Mouse (Mus musculus): ENCODE results near the gene Sepsecs. TPM values are rescaled to one million over a fixed set of nuclear protein-coding genes. Genes with fewer than 3 reads are reported as not detected.

Sepsecs gene
- polyA plus RNA-seq, 1 experiment from 2014 or later: 8.0 TPM

DNA sequence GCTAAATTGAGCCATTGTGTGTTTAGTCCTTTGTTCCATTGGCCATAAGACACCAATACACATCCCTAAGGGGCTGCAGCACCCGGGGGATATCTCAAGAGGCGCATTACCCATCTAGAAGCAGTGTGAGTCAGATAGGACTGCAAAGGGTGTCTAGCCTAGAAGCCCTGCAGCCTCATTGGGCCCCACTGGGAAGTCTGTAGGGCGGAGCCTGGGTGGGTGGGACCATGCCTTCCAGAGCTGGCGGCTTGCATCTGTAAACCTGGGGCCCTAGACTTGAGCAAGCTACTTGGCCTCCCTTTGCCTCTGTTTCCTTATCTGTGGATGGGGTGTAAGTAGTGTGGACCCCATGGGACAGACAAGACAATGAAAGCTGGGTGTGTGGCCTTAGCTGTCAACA, 54.8 kb downstream of the Sepsecs start:
- no peaks in the 10 kb centered on the region for H3K4me1 ChIP-seq (ENCODE audit: control insufficient read depth, insufficient read depth, low read length)
- no peaks in the 10 kb centered on the region for H3K27me3 ChIP-seq (ENCODE audit: control insufficient read depth, insufficient read depth, low read length)
- no peaks in the 10 kb centered on the region for H3K9me3 ChIP-seq (replicated peaks; ENCODE audit: control insufficient read depth, low read length)
- H3K27ac ChIP-seq (replicated peaks; ENCODE audit: low read depth, low read length): no peak overlapping the region
- no peak for DNase-seq (ENCODE audit: low spot score)
- WGBS: 78% methylated on average over 4 of the region's 4 CpGs
- H3K9ac ChIP-seq (replicated peaks; ENCODE audit: low read length): no peak overlapping the region
- H3K4me2 ChIP-seq (ENCODE audit: low read depth, low read length): no peak overlapping the region
- no peaks in the 10 kb centered on the region for H3K36me3 ChIP-seq (replicated peaks; ENCODE audit: control insufficient read depth, insufficient read depth, low read depth, low read length)
- no peak for ATAC-seq (replicated peaks; ENCODE audit: insufficient number of reproducible peaks, low FRiP score, low TSS enrichment, low read depth)
- no peak overlapping the region for H3K4me3 ChIP-seq (ENCODE audit: low read depth, low read length)

DNA sequence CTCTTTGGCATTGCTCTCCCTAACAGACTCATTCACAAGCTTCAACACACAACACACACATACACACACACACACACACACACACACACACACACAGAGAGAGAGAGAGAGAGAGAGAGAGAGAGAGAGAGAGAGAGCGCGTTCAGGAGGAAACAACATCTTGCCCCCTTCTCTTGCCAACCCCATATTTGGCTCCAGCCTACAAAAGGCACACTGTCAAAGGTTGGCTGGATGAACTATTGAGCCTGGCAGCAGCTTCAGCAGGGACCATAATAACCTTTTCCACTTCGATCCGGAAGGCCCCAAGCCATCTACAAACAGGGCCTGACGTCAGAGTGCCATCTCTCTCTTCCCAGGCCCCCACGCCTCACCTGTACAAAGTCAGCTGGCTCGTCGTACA, 56.7 kb downstream of the Sepsecs start:
- WGBS: 88% methylated on average over 8 of the region's 8 CpGs
- Histone ChIP-seq H3K4me2 (ENCODE audit: low read depth, low read length) (no peak overlapping the region), H3K4me1 (ENCODE audit: control insufficient read depth, insufficient read depth, low read length) (no peaks in the 10 kb centered on the region), H3K36me3 (replicated peaks; ENCODE audit: control insufficient read depth, insufficient read depth, low read depth, low read length) (no peaks in the 10 kb centered on the region), H3K4me3 (ENCODE audit: low read depth, low read length) (no peak overlapping the region), H3K27ac (replicated peaks; ENCODE audit: low read depth, low read length) (no peak overlapping the region), H3K27me3 (ENCODE audit: control insufficient read depth, insufficient read depth, low read length) (no peaks in the 10 kb centered on the region), H3K9ac (replicated peaks; ENCODE audit: low read length) (no peak overlapping the region), H3K9me3 (replicated peaks; ENCODE audit: control insufficient read depth, low read length) (no peaks in the 10 kb centered on the region)
- ATAC-seq (replicated peaks; ENCODE audit: insufficient number of reproducible peaks, low FRiP score, low TSS enrichment, low read depth) (no peak), DNase-seq (ENCODE audit: low spot score) (no peak)

DNA sequence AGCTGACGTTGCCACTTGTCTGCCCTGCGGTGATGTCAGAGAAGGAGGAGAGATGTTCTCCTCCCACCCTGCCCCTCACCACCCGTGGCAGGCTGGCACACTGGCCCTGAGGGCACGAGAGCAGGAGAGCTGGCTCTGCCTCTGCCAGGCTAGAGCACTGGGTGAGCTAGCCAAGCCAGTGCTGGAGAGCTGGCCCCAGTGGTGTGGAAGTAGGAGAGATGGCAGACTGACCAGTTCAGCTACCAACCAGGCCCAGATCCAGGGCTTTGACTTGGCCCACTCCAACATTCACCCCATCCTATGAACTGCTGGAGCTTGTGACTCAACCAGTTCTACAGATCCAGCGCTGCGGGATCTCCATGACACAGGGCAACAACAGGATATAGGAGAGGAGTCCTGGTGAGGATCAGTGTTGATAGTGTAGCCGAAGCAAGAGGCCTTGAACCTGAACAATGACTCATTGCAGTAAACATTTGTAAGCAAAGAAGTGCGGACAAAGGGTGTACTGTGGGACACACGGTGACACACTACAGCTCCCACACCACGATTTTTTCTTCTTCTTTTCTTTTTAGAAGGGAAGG, 58.1 kb downstream of the Sepsecs start:
- Histone ChIP-seq H3K9me3 (replicated peaks; ENCODE audit: control insufficient read depth, low read length) (no peaks in the 10 kb centered on the region), H3K27ac (replicated peaks; ENCODE audit: low read depth, low read length) (no peak overlapping the region), H3K36me3 (replicated peaks; ENCODE audit: control insufficient read depth, insufficient read depth, low read depth, low read length) (no peaks in the 10 kb centered on the region), H3K4me3 (ENCODE audit: low read depth, low read length) (no peak overlapping the region), H3K4me2 (ENCODE audit: low read depth, low read length) (no peak overlapping the region), H3K9ac (replicated peaks; ENCODE audit: low read length) (no peak overlapping the region), H3K4me1 (ENCODE audit: control insufficient read depth, insufficient read depth, low read length) (no peaks in the 10 kb centered on the region), H3K27me3 (ENCODE audit: control insufficient read depth, insufficient read depth, low read length) (no peaks in the 10 kb centered on the region; the same call in 1 of the 2 replicates)
- no peak for ATAC-seq (replicated peaks; ENCODE audit: insufficient number of reproducible peaks, low FRiP score, low TSS enrichment, low read depth)
- no peak for DNase-seq (ENCODE audit: low spot score)
- 78% methylated on average over 10 of the region's 10 CpGs for WGBS

DNA sequence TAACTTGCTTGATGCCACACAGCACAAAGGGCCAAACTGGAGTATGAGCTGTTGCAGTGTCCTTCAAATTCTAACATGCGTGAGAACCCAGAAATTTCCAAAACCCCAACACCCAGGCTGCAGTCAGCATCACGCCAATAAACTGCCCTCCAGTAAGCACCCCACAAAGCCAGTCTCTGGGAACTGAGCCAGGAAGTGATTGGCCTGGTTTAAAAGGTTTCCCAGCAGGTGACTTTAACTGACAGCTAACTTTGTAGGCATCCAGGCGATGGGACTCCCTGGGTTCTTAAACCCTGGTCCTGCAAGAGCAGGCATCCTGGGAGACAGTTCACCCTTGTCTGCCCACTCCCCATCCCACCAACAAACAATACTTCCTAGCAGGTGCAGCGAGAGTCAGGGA, 59.2 kb downstream of the Sepsecs start:
- 58% methylated on average over 4 of the region's 4 CpGs for WGBS
- H3K4me3 ChIP-seq (ENCODE audit: low read depth, low read length): no peak overlapping the region
- no peaks in the 10 kb centered on the region for H3K9me3 ChIP-seq (replicated peaks; ENCODE audit: control insufficient read depth, low read length)
- DNase-seq (ENCODE audit: low spot score) (no peak), ATAC-seq (replicated peaks; ENCODE audit: insufficient number of reproducible peaks, low FRiP score, low TSS enrichment, low read depth) (no peak)
- no peak overlapping the region for H3K9ac ChIP-seq (replicated peaks; ENCODE audit: low read length)
- H3K36me3 ChIP-seq (replicated peaks; ENCODE audit: control insufficient read depth, insufficient read depth, low read depth, low read length): no peaks in the 10 kb centered on the region
- no peaks in the 10 kb centered on the region for H3K4me1 ChIP-seq (ENCODE audit: control insufficient read depth, insufficient read depth, low read length)
- no peak overlapping the region for H3K27ac ChIP-seq (replicated peaks; ENCODE audit: low read depth, low read length)
- no peak overlapping the region for H3K4me2 ChIP-seq (ENCODE audit: low read depth, low read length)
- no peaks in the 10 kb centered on the region; the same call in 1 of the 2 replicates for H3K27me3 ChIP-seq (ENCODE audit: control insufficient read depth, insufficient read depth, low read length)

DNA sequence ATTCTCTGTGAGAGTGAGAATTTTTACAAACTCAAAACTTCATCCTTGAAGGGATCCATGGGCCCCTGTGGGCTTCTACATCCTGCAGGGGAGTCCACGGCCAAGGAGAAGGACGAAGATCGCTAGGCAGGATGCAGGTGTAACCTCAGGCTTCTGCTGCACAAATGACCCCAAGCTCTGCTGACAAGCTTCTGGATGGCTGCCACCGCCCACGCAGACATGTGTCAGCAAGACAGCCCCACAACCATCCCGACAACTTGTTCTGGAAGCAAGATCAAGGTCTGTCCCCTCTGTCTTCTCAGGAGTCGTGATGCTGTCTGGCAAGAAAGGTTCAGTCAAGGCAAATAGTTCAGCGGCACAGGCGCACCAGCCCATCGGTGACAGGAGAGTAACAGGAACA, 59.8 kb downstream of the Sepsecs start:
- ATAC-seq (replicated peaks; ENCODE audit: insufficient number of reproducible peaks, low FRiP score, low TSS enrichment, low read depth): no peak
- no peaks in the 10 kb centered on the region for H3K9me3 ChIP-seq (replicated peaks; ENCODE audit: control insufficient read depth, low read length)
- 87% methylated on average over 10 of the region's 10 CpGs for WGBS
- H3K4me3 ChIP-seq (ENCODE audit: low read depth, low read length): no peak overlapping the region
- no peaks in the 10 kb centered on the region for H3K4me1 ChIP-seq (ENCODE audit: control insufficient read depth, insufficient read depth, low read length)
- H3K4me2 ChIP-seq (ENCODE audit: low read depth, low read length): no peak overlapping the region
- no peak for DNase-seq (ENCODE audit: low spot score)
- H3K36me3 ChIP-seq (replicated peaks; ENCODE audit: control insufficient read depth, insufficient read depth, low read depth, low read length): no peaks in the 10 kb centered on the region
- no peak overlapping the region for H3K27ac ChIP-seq (replicated peaks; ENCODE audit: low read depth, low read length)
- H3K27me3 ChIP-seq (ENCODE audit: control insufficient read depth, insufficient read depth, low read length): no peaks in the 10 kb centered on the region; the same call in 1 of the 2 replicates
- H3K9ac ChIP-seq (replicated peaks; ENCODE audit: low read length): no peak overlapping the region

DNA sequence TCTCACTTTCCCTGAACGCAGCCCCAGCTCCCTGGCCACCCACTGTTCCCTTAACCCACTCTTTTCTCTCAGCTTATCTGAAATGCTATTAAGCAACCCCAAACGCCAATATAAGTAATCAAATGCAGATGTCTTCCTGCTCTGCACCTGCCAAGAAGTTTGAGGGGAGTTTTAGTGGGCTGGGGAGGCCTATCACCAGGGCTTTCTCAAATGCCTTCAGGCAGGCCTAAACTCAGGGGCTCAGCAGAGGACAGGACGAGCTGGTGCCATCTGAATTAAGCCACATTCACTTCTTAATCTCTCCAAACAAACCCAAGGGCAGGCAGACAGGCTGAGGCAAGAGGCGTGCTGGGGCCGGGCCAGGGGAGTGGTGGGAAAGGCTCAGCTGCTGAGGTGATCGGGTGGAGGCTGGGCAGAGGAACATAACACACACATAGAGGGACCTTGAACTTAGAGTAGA, 64.9 kb downstream of the Sepsecs start:
- Histone ChIP-seq H3K4me2 (ENCODE audit: low read depth, low read length) (no peak overlapping the region), H3K27ac (replicated peaks; ENCODE audit: low read depth, low read length) (no peak overlapping the region), H3K9ac (replicated peaks; ENCODE audit: low read length) (no peak overlapping the region), H3K4me3 (ENCODE audit: low read depth, low read length) (no peak overlapping the region), H3K36me3 (replicated peaks; ENCODE audit: control insufficient read depth, insufficient read depth, low read depth, low read length) (no peaks in the 10 kb centered on the region), H3K4me1 (ENCODE audit: control insufficient read depth, insufficient read depth, low read length) (no peaks in the 10 kb centered on the region), H3K9me3 (replicated peaks; ENCODE audit: control insufficient read depth, low read length) (no peaks in the 10 kb centered on the region), H3K27me3 (ENCODE audit: control insufficient read depth, insufficient read depth, low read length) (no peaks in the 10 kb centered on the region; the same call in 1 of the 2 replicates)
- WGBS: 26% methylated on average over 6 of the region's 6 CpGs
- ATAC-seq (replicated peaks; ENCODE audit: insufficient number of reproducible peaks, low FRiP score, low TSS enrichment, low read depth): 0 out of 2 replicates have a peak, but pooled peaks have one; percentile 37
- peak; percentile 46 for DNase-seq (ENCODE audit: low spot score)

DNA sequence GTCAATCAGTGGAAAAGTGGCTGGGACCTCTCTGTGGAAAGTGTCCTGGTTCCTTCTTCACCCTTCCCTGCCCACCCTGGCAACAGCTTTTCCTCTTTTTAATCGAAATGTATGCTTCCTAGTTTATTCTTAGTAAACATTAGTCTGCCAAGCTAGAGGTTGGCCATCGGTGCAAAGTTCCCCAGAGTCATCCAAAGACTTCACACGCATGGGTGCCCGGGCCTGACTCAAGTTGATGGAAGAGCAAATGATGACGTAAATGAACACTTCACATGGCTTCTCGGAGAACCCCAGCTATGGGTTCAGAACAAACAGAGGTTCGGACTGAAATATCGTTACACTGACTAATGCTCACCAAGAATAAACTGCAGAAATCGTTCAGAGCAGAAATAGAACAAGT, 78.9 kb downstream of the Sepsecs start:
- ATAC-seq (replicated peaks; ENCODE audit: insufficient number of reproducible peaks, low FRiP score, low TSS enrichment, low read depth) (no peak), DNase-seq (ENCODE audit: low spot score) (no peak)
- Histone ChIP-seq H3K4me2 (ENCODE audit: low read depth, low read length) (no peak overlapping the region), H3K9ac (replicated peaks; ENCODE audit: low read length) (no peak overlapping the region), H3K4me3 (ENCODE audit: low read depth, low read length) (no peak overlapping the region), H3K4me1 (ENCODE audit: control insufficient read depth, insufficient read depth, low read length) (no peaks in the 10 kb centered on the region), H3K27ac (replicated peaks; ENCODE audit: low read depth, low read length) (no peak overlapping the region), H3K36me3 (replicated peaks; ENCODE audit: control insufficient read depth, insufficient read depth, low read depth, low read length) (no peaks in the 10 kb centered on the region), H3K27me3 (ENCODE audit: control insufficient read depth, insufficient read depth, low read length) (no peaks in the 10 kb centered on the region), H3K9me3 (replicated peaks; ENCODE audit: control insufficient read depth, low read length) (no peaks in the 10 kb centered on the region)
- 87% methylated on average over 9 of the region's 9 CpGs for WGBS

Measured in embryonic facial prominence, embryonic 11.5 days (tissue).